Mouse (Mus musculus) hindbrain, embryonic 11.5 days (tissue): Measurements from ENCODE around the gene Gm28539. TPM values are rescaled to one million over a fixed set of nuclear protein-coding genes. Genes with fewer than 3 reads are reported as not detected.

Experiments used
- ATAC-seq: fragments of 200-750 bp; cut with Nextera tagmentation; 2 replicates; pipeline ENCODE4 v1.8.0; 2017; ENCODE audit warnings: mild to moderate bottlenecking, moderate TSS enrichment, moderate library complexity; ENCODE audit not compliant: low FRiP score
- DNase-seq: peaks from one replicate; pipeline ENCODE4 v3.0.0-alpha.2; 2015; ENCODE audit warnings: low spot score
- H3K27ac ChIP-seq: fragments of 300-500 bp; sonication (generic); 2 replicates; pipeline ENCODE4 v1.5.1; 2014; ENCODE audit warnings: mild to moderate bottlenecking, low read depth, low read length
- H3K27me3 ChIP-seq: fragments of 300-500 bp; sonication (generic); 2 replicates; pipeline ENCODE4 v1.6.1; 2014; ENCODE audit warnings: mild to moderate bottlenecking, low read length, moderate library complexity, mixed read lengths; ENCODE audit not compliant: control insufficient read depth, insufficient read depth
- H3K36me3 ChIP-seq: fragments of 300-500 bp; sonication (generic); 2 replicates; pipeline ENCODE4 v1.6.1; 2014; ENCODE audit warnings: mild to moderate bottlenecking, low read length, moderate library complexity, mixed read lengths; ENCODE audit not compliant: control insufficient read depth, insufficient read depth
- H3K4me1 ChIP-seq: fragments of 300-500 bp; sonication (generic); replicated peaks from 2 replicates; pipeline ENCODE4 v1.6.1; 2014; ENCODE audit warnings: low read length, mixed read lengths; ENCODE audit not compliant: control insufficient read depth, insufficient read depth
- H3K4me2 ChIP-seq: fragments of 300-500 bp; sonication (generic); replicated peaks from 2 replicates; pipeline ENCODE4 v1.6.1; 2014; ENCODE audit warnings: mild to moderate bottlenecking, low read depth, low read length
- H3K4me3 ChIP-seq: fragments of 300-500 bp; sonication (generic); 2 replicates; pipeline ENCODE4 v1.5.1; 2014; ENCODE audit warnings: low read depth, low read length
- H3K9ac ChIP-seq: fragments of 300-500 bp; sonication (generic); 2 replicates; pipeline ENCODE4 v1.6.1; 2014; ENCODE audit warnings: low read depth, low read length
- H3K9me3 ChIP-seq: fragments of 300-500 bp; sonication (generic); 2 replicates; pipeline ENCODE4 v1.6.1; 2016; ENCODE audit warnings: low read length; ENCODE audit not compliant: control insufficient read depth
- WGBS: fragments of 180-500 bp; shearing (Covaris S2); extraction: QIAGEN DNeasy Blood & Tissue Kit; methylation state at CpG from one replicate; pipeline ENCODE4 v1.1.7; 2014; 5-methylcytosine and 5-hydroxymethylcytosine counted together
- polyA plus RNA-seq: library from polyadenylated mRNA; unstranded; fragments of >200 nt; fragmentation: Nextera tagmentation; extraction: Ambion mirVana; gene quantifications from 2 replicates; pipeline ENCODE4 v1.2.1, GENCODE M21; 2014

The Gm28539 gene
- polyA plus RNA-seq, 1 experiment from 2014 or later, result not detected

GRCm38 (mm10) chr16:19005298-19005697, 168.9 kb downstream of the Gm28539 start:
- Histone ChIP-seq H3K4me3 (no peak overlapping the region), H3K27ac (no peak overlapping the region), H3K4me2 (no peak overlapping the region), H3K9ac (no peak overlapping the region), H3K4me1 (no peaks in the 10 kb centered on the region), H3K9me3 (no peaks in the 10 kb centered on the region), H3K27me3 (no peaks in the 10 kb centered on the region), H3K36me3 (no peaks in the 10 kb centered on the region)
- WGBS, result 78% methylated on average over 3 of the region's 3 CpGs
- DNase-seq (no peak), ATAC-seq (no peak)

Other genes with a start within 250 kb of the Gm28539 start
- 6.4 and 7.4 TPM in 2 replicates for gene Tbx1, start 245.9 kb upstream of the Gm28539 start, polyA plus RNA-seq
- gene Gp1bb, start 214.2 kb upstream of the Gm28539 start, polyA plus RNA-seq, result 8.9 and 9.5 TPM in 2 replicates
- gene Gm49601, start 210.2 kb upstream of the Gm28539 start, polyA plus RNA-seq, result 3.9 and 6.0 TPM in 2 replicates
- gene Sept5, start 206.6 kb upstream of the Gm28539 start, polyA plus RNA-seq, result 63.4 and 64.4 TPM in 2 replicates
- 25.2 and 31.3 TPM in 2 replicates for gene Cldn5, start 59.7 kb upstream of the Gm28539 start, polyA plus RNA-seq
- 89.0 and 96.1 TPM in 2 replicates for gene Ufd1, start 24.8 kb upstream of the Gm28539 start, polyA plus RNA-seq
- gene Cdc45, start 24.6 kb upstream of the Gm28539 start, polyA plus RNA-seq, result 50.8 and 54.8 TPM in 2 replicates
- gene 2510002D24Rik, start within 50 bp of the Gm28539 start, polyA plus RNA-seq, result 19.8 and 25.6 TPM in 2 replicates
- 90.9 and 101 TPM in 2 replicates for gene Mrpl40, start 40.3 kb downstream of the Gm28539 start, polyA plus RNA-seq
- gene Hira, start 40.5 kb downstream of the Gm28539 start, polyA plus RNA-seq, result 16.4 and 17.6 TPM in 2 replicates